Mouse (Mus musculus): ENCODE measurements around the gene Nt5m. TPM values are rescaled to one million over a fixed set of nuclear protein-coding genes. Genes with fewer than 3 reads are reported as not detected.

Gene Nt5m
- total RNA-seq, 2 experiments from 2014 or later = 0.38 TPM; not detected in 1

DNA sequence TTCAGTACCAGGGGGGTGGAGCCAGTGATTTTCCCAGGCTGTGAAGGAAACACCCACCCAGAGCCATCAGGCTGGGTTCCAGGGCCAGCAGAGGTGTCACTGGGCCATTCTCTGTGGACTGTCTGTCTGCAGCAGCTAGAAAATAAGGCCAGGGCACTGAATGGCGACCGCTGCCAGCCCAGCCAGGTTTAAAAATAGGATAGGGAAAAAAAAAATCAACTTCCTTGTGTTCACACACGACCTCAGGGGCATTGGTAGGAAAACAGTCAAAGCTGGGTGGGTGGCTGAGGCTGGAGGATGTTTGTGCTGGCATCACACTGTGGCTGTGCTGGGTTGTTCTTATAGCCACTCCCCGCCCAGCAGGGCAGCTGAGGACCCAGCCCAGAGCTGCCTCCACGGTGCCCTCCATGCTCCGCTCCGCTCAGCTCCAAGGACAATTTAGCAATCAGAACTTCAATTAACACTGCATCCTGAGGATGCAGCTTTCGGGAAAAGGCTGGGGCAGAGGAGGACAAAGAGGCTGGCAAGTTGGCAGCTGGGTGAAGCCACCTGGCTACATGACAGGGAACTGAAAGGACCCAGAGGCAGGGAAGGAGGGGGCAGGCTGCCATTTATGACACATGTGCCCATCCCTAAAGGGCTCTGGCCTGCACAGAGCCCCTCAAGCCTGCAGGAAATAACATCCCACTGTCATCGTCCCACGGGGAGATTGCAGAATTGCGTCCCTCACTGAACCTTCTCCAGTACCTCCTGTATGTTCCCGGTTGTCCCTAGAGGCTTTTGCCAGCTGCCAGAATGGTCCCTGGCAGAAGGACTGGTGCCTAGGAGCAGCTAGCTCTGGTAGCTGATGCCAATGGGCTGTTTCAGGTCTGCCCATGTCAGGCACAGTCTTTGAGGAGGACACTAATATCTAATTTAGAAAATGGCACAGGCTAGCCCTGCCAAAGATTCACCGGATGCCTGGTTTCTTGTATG is 60.8 kb downstream of the Nt5m start:
- ATAC-seq (replicated peaks; ENCODE audit: low FRiP score, poor library complexity, severe bottlenecking) = no peak

DNA sequence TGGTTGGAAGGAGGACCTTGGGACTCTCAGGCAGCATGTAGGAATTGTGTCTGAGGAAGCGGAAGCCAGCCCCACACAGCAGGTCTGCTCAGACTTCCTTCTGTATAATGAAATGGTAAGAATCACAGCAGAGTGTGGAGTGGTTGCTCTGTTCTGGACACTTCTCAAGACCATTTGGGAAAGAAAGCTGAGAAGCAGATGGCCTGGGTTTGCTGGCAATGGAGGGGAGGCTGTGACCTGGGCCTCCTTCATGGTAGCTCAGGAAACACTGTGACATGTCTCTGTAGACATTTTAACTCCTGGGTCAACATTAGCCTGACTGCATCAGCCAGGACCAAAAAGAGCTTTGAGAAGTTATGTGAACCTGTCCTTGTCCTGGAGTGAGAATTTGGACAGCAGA is 61.7 kb downstream of the Nt5m start:
- ATAC-seq (replicated peaks; ENCODE audit: low FRiP score, poor library complexity, severe bottlenecking) = no peak

GRCm38 (mm10) chr11:59902045-59902726 is 62.9 kb downstream of the Nt5m start:
- ATAC-seq (replicated peaks; ENCODE audit: low FRiP score, poor library complexity, severe bottlenecking) = no peak

DNA sequence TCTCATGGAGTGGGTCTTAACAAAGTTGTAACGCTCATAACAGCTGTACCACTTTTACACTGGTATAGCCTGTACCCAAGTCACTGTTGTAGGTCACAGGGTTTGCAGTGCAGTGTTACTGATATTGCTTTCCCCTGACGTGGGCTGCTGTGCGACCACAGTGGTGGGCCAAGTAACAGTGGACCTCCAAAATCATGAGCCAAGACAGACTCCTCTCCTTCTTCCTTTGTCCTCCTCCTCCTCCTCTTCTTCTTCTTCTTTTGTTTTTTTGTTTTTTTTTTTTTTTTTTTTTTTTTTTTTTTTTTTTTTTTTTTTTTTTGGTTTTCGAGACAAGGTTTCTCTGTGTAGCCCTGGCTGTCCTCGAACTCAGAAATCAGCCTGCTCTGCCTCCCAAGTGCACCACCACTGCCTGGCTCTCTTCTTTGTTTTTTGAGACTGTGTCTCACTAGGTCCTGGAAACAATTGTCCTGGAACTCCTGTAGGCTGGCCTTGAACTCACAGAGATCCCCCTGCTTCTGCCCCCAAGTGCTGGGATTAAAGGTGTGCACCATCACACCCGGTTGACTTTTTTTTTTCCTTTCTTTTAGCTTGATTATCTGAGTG is 67.4 kb downstream of the Nt5m start:
- ATAC-seq (replicated peaks; ENCODE audit: low FRiP score, poor library complexity, severe bottlenecking) = no peak

DNA sequence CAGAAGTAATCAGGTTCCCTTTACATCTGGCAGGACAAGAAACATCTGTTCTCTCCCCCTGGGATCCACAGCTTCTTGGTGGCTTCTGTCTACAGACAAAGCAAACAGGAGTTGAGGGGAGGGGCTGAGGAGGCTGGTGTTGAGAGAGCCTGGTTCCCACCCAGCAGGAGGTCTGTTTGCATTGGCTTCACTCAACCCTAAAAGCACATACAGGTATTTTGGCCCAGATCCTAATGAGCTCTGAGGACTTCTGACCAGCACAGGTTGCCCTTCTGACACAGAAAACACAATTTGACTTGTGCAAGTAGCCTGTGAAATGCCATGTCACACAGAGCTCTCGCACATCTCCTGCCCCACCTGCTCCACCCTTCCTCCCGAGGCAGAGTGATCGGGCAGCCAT is 69.2 kb downstream of the Nt5m start:
- no peak for ATAC-seq (replicated peaks; ENCODE audit: low FRiP score, poor library complexity, severe bottlenecking)

GRCm38 (mm10) chr11:59910586-59910985 is 71.3 kb downstream of the Nt5m start:
- ATAC-seq (replicated peaks; ENCODE audit: low FRiP score, poor library complexity, severe bottlenecking) = no peak

- ATAC-seq (replicated peaks; ENCODE audit: low FRiP score, poor library complexity, severe bottlenecking) = no peak
Observed at GRCm38 (mm10) chr11:59911523-59911922, 72.3 kb downstream of the Nt5m start.

DNA sequence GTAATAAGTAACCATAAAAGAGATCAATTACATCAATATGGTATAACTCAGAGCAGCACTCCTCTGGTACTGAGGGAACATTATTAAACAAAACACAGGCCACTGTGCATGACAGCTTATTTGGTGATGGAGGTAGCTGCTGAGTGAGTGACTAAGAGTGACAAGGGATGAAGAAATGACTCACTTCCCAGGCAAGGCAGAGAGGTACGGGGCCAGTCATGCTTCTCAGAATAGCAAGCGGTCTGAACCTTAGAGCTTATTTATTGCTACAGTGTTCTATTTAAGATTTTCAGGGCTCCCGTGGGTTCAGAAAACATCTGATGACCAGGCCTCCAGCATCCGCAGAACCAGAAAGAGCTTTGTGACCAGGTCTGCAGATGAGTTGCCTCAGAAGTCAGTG is 74.5 kb downstream of the Nt5m start:
- ATAC-seq (replicated peaks; ENCODE audit: low FRiP score, poor library complexity, severe bottlenecking) = no peak

- no peak for ATAC-seq (replicated peaks; ENCODE audit: low FRiP score, poor library complexity, severe bottlenecking)
Observed at GRCm38 (mm10) chr11:59918014-59918413, 78.8 kb downstream of the Nt5m start.

DNA sequence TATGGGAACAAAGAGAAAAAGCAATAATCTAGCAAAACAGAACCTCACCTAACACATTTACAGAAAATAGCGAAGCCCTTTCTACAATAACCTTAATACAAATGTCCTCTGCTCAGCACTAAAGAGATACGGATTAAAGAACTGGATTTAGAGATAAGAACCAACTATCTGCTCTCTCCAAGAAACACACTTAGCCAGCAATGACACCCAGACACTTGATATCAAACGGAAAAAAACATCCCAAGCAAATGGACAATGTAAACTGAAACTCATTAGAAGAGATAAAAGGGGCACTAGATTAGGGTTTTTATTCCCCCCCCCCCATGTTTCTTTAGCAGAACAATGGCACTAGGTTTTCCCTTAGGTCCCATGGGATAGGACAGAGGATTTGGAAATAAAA is 80.2 kb downstream of the Nt5m start:
- ATAC-seq (replicated peaks; ENCODE audit: low FRiP score, poor library complexity, severe bottlenecking) = no peak

GRCm38 (mm10) chr11:59920331-59920730 is 81.1 kb downstream of the Nt5m start:
- ATAC-seq (replicated peaks; ENCODE audit: low FRiP score, poor library complexity, severe bottlenecking) = peak; percentile 56

- peak; percentile 64 for ATAC-seq (replicated peaks; ENCODE audit: low FRiP score, poor library complexity, severe bottlenecking)
Observed at GRCm38 (mm10) chr11:59921265-59921664, 82.0 kb downstream of the Nt5m start.

DNA sequence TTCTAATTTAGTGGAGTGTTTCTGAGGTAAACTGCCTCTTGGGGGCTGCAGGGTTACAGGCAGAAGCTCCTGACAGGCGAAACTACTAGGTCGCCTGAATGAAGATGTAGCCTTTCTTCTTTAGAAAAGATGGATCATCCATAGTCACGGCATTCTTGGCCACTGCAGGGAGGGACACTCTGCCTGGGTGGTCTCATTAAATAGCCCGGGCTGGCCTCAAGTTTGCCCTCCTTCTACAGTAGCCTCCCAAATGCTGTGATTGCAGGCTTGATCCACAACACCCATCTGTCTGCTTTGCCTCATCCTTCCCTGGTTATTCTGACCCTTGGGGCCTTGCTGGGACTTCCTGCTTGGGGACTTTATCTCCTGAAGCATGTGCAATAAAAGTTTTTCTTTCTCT is 90.8 kb downstream of the Nt5m start:
- ATAC-seq (replicated peaks; ENCODE audit: low FRiP score, poor library complexity, severe bottlenecking) = no peak

Other genes with a start within 250 kb of the Nt5m start
- gene Olfr223, start 246.2 kb upstream of the Nt5m start, total RNA-seq (2015; ENCODE audit: low replicate concordance) = not detected in 2 replicates
- gene Olfr223, start 246.2 kb upstream of the Nt5m start, total RNA-seq (2017; ENCODE audit: low replicate concordance) = not detected in 2 replicates
- 5.6 and 20.9 TPM in 2 replicates for gene Mprip, start 178.1 kb upstream of the Nt5m start, total RNA-seq (2015; ENCODE audit: low replicate concordance)
- gene Mprip, start 178.1 kb upstream of the Nt5m start, total RNA-seq (2017; ENCODE audit: low replicate concordance) = 10.6 and 21.7 TPM in 2 replicates
- gene Pld6, start 51.8 kb upstream of the Nt5m start, total RNA-seq (2015; ENCODE audit: low replicate concordance) = not detected in 2 replicates
- 0.84 TPM in 1 of 2 replicates, not detected in the other for gene Pld6, start 51.8 kb upstream of the Nt5m start, total RNA-seq (2017; ENCODE audit: low replicate concordance)
- 4.8 and 17.5 TPM in 2 replicates for gene Flcn, start 29.4 kb upstream of the Nt5m start, total RNA-seq (2015; ENCODE audit: low replicate concordance)
- 8.6 and 10.7 TPM in 2 replicates for gene Flcn, start 29.4 kb upstream of the Nt5m start, total RNA-seq (2017; ENCODE audit: low replicate concordance)
- gene Cops3, start 391 bp downstream of the Nt5m start, total RNA-seq (2015; ENCODE audit: low replicate concordance) = 57.3 and 117 TPM in 2 replicates
- gene Cops3, start 391 bp downstream of the Nt5m start, total RNA-seq (2017; ENCODE audit: low replicate concordance) = 31.9 and 41.4 TPM in 2 replicates
- 2.9 and 3.3 TPM in 2 replicates for gene Med9, start 108.8 kb downstream of the Nt5m start, total RNA-seq (2015; ENCODE audit: low replicate concordance)
- 3.9 and 8.9 TPM in 2 replicates for gene Med9, start 108.8 kb downstream of the Nt5m start, total RNA-seq (2017; ENCODE audit: low replicate concordance)
- gene Rasd1, start 125.5 kb downstream of the Nt5m start, total RNA-seq (2015; ENCODE audit: low replicate concordance) = not detected in 2 replicates
- gene Rasd1, start 125.5 kb downstream of the Nt5m start, total RNA-seq (2017; ENCODE audit: low replicate concordance) = not detected in 2 replicates
- gene Pemt, start 207.0 kb downstream of the Nt5m start, total RNA-seq (2015; ENCODE audit: low replicate concordance) = 3.8 and 6.7 TPM in 2 replicates
- gene Pemt, start 207.0 kb downstream of the Nt5m start, total RNA-seq (2017; ENCODE audit: low replicate concordance) = 0.98 and 6.6 TPM in 2 replicates